Mouse (Mus musculus) adrenal gland, postnatal 36 days (tissue): ENCODE data around the gene Fam126a. TPM values are rescaled to one million over a fixed set of nuclear protein-coding genes. Genes with fewer than 3 reads are reported as not detected.

Experiments used
- DNase-seq, 2 experiments: peaks; one replicate each; pipeline ENCODE4 v3.0.0; 2021; ENCODE audit warnings: mixed read lengths in 1 of 2
- long read RNA-seq, 2 experiments: library from polyadenylated mRNA; stranded (forward); transcript quantifications; one replicate each; pipeline ENCODE4 v2.0.0; 2021; ENCODE audit warnings: borderline sequencing depth in 2 of 2
- total RNA-seq, 2 experiments: library from RNA; stranded (reverse); gene quantifications; 2 replicates each; pipeline ENCODE4 v1.2.3; 2021

Gene Fam126a
- 100 to 1,000 TPM in 1 of 2 experiments, 10 to 100 TPM in 1; 84.2 to 108 TPM for total RNA-seq
- long read RNA-seq, experiment 1, full-length matches to known transcripts = 7 of 38 reads
- long read RNA-seq, experiment 1, partial matches to known transcripts = 2 of 38 reads
- long read RNA-seq, experiment 1, other reads (novel, unspliced or antisense) = 29 of 38 reads
- long read RNA-seq, experiment 2, full-length matches to known transcripts = 4 of 16 reads
- long read RNA-seq, experiment 2, partial matches to known transcripts = 2 of 16 reads
- long read RNA-seq, experiment 2, other reads (novel, unspliced or antisense) = 10 of 16 reads

- DNase-seq = peak; percentile 96 to 98
These were observed at the start of gene Fam126a for GRCm38 (mm10) chr5:24030579-24030969. Gene Fam126a (minus strand): TSS chr5:24030690.

GRCm38 (mm10) chr5:24078420-24079179 is 48.1 kb upstream of the Fam126a start:
- DNase-seq = no peak

GRCm38 (mm10) chr5:24077739-24078306 is 47.3 kb upstream of the Fam126a start:
- no peak for DNase-seq

GRCm38 (mm10) chr5:24076986-24077718 is 46.7 kb upstream of the Fam126a start:
- DNase-seq = peak; percentile 76 to 82

- peak in 1 of 2 experiments; percentile 65 for DNase-seq
These were observed 41.5 kb upstream of the Fam126a start for GRCm38 (mm10) chr5:24072031-24072430.

GRCm38 (mm10) chr5:24068955-24069354 is 38.5 kb upstream of the Fam126a start:
- DNase-seq = peak in 1 of 2 experiments; percentile 59

- no peak for DNase-seq
These were observed 33.1 kb upstream of the Fam126a start for GRCm38 (mm10) chr5:24063545-24063944.

GRCm38 (mm10) chr5:24063034-24063433 is 32.5 kb upstream of the Fam126a start:
- DNase-seq = no peak

- DNase-seq = no peak
These were observed 30.5 kb upstream of the Fam126a start for GRCm38 (mm10) chr5:24060949-24061348.

- no peak for DNase-seq
These were observed 27.1 kb upstream of the Fam126a start for GRCm38 (mm10) chr5:24057592-24057991.

- DNase-seq = no peak
These were observed 26.4 kb upstream of the Fam126a start for GRCm38 (mm10) chr5:24056865-24057264.

GRCm38 (mm10) chr5:24054382-24054781 is 23.9 kb upstream of the Fam126a start:
- no peak for DNase-seq

GRCm38 (mm10) chr5:24053245-24054190 is 23.0 kb upstream of the Fam126a start:
- peak; percentile 41 to 53 for DNase-seq

- DNase-seq = peak in 1 of 2 experiments; percentile 41
These were observed 21.5 kb upstream of the Fam126a start for GRCm38 (mm10) chr5:24051755-24052675.

- no peak for DNase-seq
These were observed 17.3 kb upstream of the Fam126a start for GRCm38 (mm10) chr5:24047821-24048220.

- DNase-seq = peak; percentile 29 to 42
These were observed 16.5 kb upstream of the Fam126a start for GRCm38 (mm10) chr5:24047001-24047400.

- DNase-seq = peak; percentile 57
These were observed 15.6 kb upstream of the Fam126a start for GRCm38 (mm10) chr5:24045998-24046631.

- DNase-seq = peak in 1 of 2 experiments; percentile 23
These were observed 13.9 kb upstream of the Fam126a start for GRCm38 (mm10) chr5:24044387-24044786.

GRCm38 (mm10) chr5:24043367-24043766 is 12.9 kb upstream of the Fam126a start:
- no peak for DNase-seq
